Mouse (Mus musculus) kidney, postnatal 0 days (tissue): Measurements from ENCODE around the gene Rsph14. TPM values are rescaled to one million over a fixed set of nuclear protein-coding genes. Genes with fewer than 3 reads are reported as not detected.

ENCODE experiments used
- ATAC-seq: fragments of 200-750 bp; cut with Nextera tagmentation; replicated peaks from 2 replicates; pipeline ENCODE4 v1.8.0; 2017; ENCODE audit warnings: low read depth, moderate number of reproducible peaks, moderate TSS enrichment, moderate library complexity; ENCODE audit not compliant: low FRiP score
- DNase-seq: peaks from one replicate; pipeline ENCODE4 v3.0.0-alpha.2; 2016; ENCODE audit warnings: low spot score
- H3K27ac ChIP-seq: fragments of 300-500 bp; sonication (generic); 2 replicates; pipeline ENCODE4 v1.5.1; 2014; ENCODE audit warnings: mild to moderate bottlenecking
- H3K27me3 ChIP-seq: fragments of 300-500 bp; sonication (generic); 2 replicates; pipeline ENCODE4 v1.6.1; 2014; ENCODE audit warnings: low read length, mixed read lengths; ENCODE audit not compliant: insufficient read depth
- H3K36me3 ChIP-seq: fragments of 300-500 bp; sonication (generic); 2 replicates; pipeline ENCODE4 v1.6.1; 2014; ENCODE audit warnings: low read length, mixed read lengths; ENCODE audit not compliant: insufficient read depth
- H3K4me1 ChIP-seq: fragments of 300-500 bp; sonication (generic); replicated peaks from 2 replicates; pipeline ENCODE4 v1.6.1; 2014; ENCODE audit warnings: antibody characterized with exemption, low read length, mixed read lengths; ENCODE audit not compliant: insufficient read depth
- H3K4me2 ChIP-seq: fragments of 300-500 bp; sonication (generic); 2 replicates; pipeline ENCODE4 v1.6.1; 2014; ENCODE audit warnings: mild to moderate bottlenecking, low read length, moderate library complexity, mixed read lengths
- H3K4me3 ChIP-seq: fragments of 300-500 bp; sonication (generic); replicated peaks from 2 replicates; pipeline ENCODE4 v1.5.1; 2014; ENCODE audit warnings: low read depth, low read length
- H3K9ac ChIP-seq: fragments of 300-500 bp; sonication (generic); 2 replicates; pipeline ENCODE4 v1.6.1; 2014; ENCODE audit warnings: low read depth, low read length
- H3K9me3 ChIP-seq: fragments of 300-500 bp; sonication (generic); replicated peaks from 2 replicates; pipeline ENCODE4 v1.6.1; 2016; ENCODE audit warnings: low read length, inconsistent platforms, mixed read lengths
- CTCF ChIP-seq: IDR thresholded peaks from 2 replicates; pipeline ENCODE4 v1.5.1; 2016; ENCODE audit warnings: antibody characterized with exemption, low read depth, mild to moderate bottlenecking, moderate library complexity
- WGBS: fragments of 180-500 bp; shearing (Covaris S2); extraction: QIAGEN DNeasy Blood & Tissue Kit; methylation state at CpG from one replicate; pipeline ENCODE4 v1.1.7; 2014; 5-methylcytosine and 5-hydroxymethylcytosine counted together
- polyA plus RNA-seq: library from polyadenylated mRNA; unstranded; fragments of >200 nt; fragmentation: Nextera tagmentation; extraction: Ambion mirVana; gene quantifications from 2 replicates; pipeline ENCODE4 v1.2.1, GENCODE M21; 2015

Gene Rsph14
- polyA plus RNA-seq, 1 experiment from 2014 or later, result not detected

DNA sequence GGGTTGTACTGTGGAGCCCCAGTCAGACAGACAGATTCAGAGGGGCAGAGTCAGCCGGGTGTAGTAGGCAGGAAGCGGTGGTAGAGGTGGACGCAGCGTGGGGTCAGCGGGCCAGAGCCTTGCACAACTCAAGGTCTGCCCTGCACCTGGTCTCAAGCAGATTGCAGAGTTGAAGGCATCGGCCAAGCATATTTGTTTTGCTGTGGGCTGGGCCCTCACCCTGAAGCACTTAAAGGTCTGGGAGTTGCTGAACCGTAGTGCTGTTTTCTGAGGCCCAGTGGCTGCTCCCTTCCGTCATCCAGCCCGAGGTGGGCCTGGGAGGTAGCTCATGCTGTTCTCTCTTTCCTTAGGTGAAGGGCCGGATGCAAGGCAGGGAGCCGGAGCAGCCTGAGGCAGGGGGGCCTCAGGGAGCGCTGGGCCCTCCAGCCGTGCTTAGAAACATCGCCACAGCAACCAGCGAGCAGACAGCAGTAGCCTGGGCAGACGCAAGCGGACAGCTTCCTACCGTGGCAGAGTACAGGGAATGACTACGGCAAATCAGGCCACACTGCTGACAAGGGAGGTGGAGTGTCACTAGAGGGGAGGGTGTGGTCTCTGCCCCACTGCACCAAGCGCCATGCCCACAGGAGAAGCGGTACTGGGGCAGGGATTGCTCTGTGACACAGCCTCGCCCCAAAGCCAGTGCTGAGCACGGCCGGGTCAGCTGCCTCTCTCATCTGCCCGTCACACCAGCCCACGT, 41.6 kb downstream of the Rsph14 start:
- H3K27ac ChIP-seq, result peak overlapping the region; percentile 54; the same call in 1 of the 2 replicates
- WGBS, result 21% methylated on average over 26 of the region's 26 CpGs
- no peaks in the 10 kb centered on the region for H3K27me3 ChIP-seq
- peak; percentile 71 for ATAC-seq
- H3K4me3 ChIP-seq, result no peak overlapping the region
- H3K4me1 ChIP-seq, result peaks cover 4% of the 10 kb centered on the region; the same call in 1 of the 2 replicates
- H3K9me3 ChIP-seq, result no peaks in the 10 kb centered on the region
- no peaks in the 10 kb centered on the region for H3K36me3 ChIP-seq
- peak; percentile 56 for DNase-seq
- 0 out of 2 replicates have a peak overlapping the region, but pooled peaks have one; percentile 13 for H3K4me2 ChIP-seq
- no peak overlapping the region for H3K9ac ChIP-seq
- TF ChIP-seq CTCF, result no peak

DNA sequence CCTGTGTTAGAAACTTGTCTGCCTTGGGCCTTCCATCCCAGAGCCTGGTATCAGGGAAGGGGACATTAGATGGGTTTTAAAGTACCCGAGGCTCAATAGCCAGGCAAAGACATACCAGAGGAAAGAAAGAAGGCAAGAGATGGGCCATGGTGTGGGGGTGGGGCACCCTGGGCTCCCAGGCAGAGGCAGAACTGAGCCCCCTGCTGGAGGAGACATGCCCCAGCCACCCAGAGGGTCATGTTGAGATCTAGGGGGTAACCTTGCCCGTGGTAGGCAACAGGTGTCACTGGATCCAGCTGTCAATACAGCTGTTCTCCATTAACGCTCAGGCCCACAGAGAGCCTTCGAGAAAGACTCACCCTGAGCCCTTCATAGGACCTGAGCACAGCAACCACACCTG, 42.6 kb downstream of the Rsph14 start:
- DNase-seq (no peak), ATAC-seq (no peak)
- no peak overlapping the region for H3K4me2 ChIP-seq
- H3K4me3 ChIP-seq, result no peak overlapping the region
- 0 out of 2 replicates have a peak, but pooled peaks cover 4% of the 10 kb centered on the region for H3K4me1 ChIP-seq
- no peak overlapping the region for H3K9ac ChIP-seq
- 68% methylated on average over 4 of the region's 4 CpGs for whole genome bisulfite sequencing
- TF ChIP-seq CTCF, result peak; percentile 49
- no peaks in the 10 kb centered on the region for H3K36me3 ChIP-seq
- H3K27me3 ChIP-seq, result no peaks in the 10 kb centered on the region
- no peak overlapping the region for H3K27ac ChIP-seq
- H3K9me3 ChIP-seq, result no peaks in the 10 kb centered on the region

DNA sequence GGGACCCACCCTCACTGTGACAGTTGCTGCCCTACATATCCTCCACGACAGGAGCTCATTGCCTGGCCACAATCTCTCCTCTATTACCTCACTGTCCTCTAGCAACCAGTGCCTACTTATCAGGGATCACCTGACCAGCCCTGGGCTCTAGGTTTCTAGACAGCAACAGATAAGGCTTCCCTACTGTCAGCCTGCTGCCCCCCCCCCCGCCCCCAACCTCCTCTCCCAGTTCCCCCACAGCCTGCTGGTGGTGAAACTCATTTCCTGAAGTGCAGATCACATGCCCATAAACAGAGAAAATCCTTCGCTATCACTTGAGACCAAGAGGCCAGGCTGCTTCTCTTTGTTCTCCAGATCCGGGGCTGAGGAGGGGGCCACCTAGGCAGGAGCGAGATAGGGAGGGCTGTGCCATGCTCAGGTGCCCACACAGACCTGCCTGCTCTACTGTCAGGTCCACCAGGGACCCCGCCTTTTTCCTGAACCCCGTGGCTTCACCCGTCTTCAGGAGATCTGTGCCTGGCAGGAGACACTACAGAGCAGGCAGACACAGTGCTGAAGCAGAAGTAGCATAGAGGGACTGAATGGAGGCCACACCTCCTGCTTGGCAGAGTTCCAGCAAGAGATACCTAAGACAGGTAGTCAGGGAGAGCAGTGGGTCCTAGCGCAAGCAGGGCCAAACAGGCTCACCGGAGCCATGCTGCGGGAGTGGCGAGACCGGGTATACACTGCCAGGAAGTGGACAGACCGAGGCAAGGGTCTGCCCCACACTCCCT, 44.5 kb downstream of the Rsph14 start:
- Histone ChIP-seq H3K9ac (no peak overlapping the region), H3K4me2 (no peak overlapping the region), H3K27me3 (no peaks in the 10 kb centered on the region), H3K4me1 (0 out of 2 replicates have a peak, but pooled peaks cover 4% of the 10 kb centered on the region), H3K27ac (no peak overlapping the region), H3K9me3 (no peaks in the 10 kb centered on the region), H3K4me3 (no peak overlapping the region), H3K36me3 (no peaks in the 10 kb centered on the region)
- WGBS, result 67% methylated on average over 14 of the region's 14 CpGs
- no peak for TF ChIP-seq CTCF
- no peak; the same call in 1 of the 2 replicates for ATAC-seq
- DNase-seq, result no peak

DNA sequence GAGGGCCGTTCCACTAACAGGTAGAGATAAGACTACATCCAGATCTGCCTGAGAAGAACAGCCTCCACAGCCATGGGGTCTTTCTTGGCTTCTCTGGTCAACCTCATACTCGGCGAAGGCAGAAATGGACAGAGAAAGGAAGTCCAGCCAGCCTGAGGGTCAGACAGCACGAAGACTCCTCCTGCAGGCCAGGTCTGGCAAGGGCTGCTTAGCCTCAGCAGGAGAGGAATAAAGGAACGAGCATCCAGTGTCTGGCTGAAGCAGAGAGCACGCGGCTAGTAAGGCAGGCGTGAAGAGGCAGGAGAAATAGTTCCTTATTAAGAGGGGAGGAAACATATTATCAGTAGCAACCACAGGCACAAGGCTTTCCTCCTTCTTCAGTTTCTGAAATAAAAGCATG, 49.2 kb downstream of the Rsph14 start:
- no peak overlapping the region for H3K4me2 ChIP-seq
- no peaks in the 10 kb centered on the region for H3K36me3 ChIP-seq
- H3K4me3 ChIP-seq, result no peak overlapping the region
- no peaks in the 10 kb centered on the region for H3K9me3 ChIP-seq
- TF ChIP-seq CTCF, result peak; percentile 21; the same call in 1 of the 2 replicates
- no peaks in the 10 kb centered on the region for H3K4me1 ChIP-seq
- no peaks in the 10 kb centered on the region for H3K27me3 ChIP-seq
- WGBS, result 71% methylated on average over 8 of the region's 8 CpGs
- DNase-seq (no peak), ATAC-seq (no peak)
- H3K27ac ChIP-seq, result no peak overlapping the region
- no peak overlapping the region for H3K9ac ChIP-seq

DNA sequence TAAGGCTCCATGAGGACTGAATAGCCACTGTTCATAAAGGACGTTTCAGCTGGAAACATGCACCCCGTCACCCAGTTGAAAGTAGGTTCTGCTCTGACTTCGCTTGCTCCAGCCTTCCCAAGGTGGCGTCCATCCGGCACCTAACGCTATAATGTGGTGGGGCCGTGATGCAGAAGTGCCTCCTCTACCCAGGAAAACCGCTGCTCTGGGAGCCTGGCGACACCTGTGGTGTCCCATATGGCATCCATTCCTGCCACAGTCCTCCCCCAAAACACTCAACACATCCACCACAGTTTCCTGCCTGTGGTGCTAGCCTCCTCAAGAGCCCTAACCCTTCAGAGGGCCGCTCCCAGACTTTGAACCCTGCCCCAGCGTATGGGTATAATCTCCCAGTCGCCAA, 51.2 kb downstream of the Rsph14 start:
- no peaks in the 10 kb centered on the region for H3K36me3 ChIP-seq
- H3K4me2 ChIP-seq, result no peak overlapping the region
- WGBS, result 87% methylated on average over 12 of the region's 12 CpGs
- H3K9me3 ChIP-seq, result no peaks in the 10 kb centered on the region
- H3K27ac ChIP-seq, result no peak overlapping the region
- H3K4me1 ChIP-seq, result no peaks in the 10 kb centered on the region
- no peak for TF ChIP-seq CTCF
- H3K27me3 ChIP-seq, result no peaks in the 10 kb centered on the region
- H3K4me3 ChIP-seq, result no peak overlapping the region
- DNase-seq (no peak), ATAC-seq (no peak)
- H3K9ac ChIP-seq, result no peak overlapping the region

DNA sequence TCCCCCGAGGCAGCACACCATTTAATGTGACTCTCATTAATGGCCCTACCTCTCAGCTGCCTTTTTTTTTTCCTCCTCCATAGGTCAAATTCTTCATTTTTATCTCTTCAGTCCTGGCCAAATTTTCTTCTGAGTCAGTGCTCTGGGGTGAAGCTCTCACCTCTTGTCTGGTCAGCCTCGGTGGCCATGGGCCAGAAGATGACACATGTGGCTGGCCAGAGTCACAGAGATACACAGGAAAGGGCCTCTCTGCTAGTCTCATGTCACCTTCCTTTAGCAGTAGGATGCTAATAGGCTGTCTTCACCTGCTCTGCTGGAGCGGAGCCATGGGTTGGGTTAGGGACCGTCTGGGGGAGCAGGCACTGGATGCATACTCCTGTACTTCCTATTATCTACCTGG, 54.3 kb downstream of the Rsph14 start:
- DNase-seq (no peak), ATAC-seq (no peak)
- no peak overlapping the region for H3K27ac ChIP-seq
- H3K36me3 ChIP-seq, result no peaks in the 10 kb centered on the region
- no peak overlapping the region for H3K4me2 ChIP-seq
- TF ChIP-seq CTCF, result no peak
- no peak overlapping the region for H3K9ac ChIP-seq
- H3K9me3 ChIP-seq, result no peaks in the 10 kb centered on the region
- 59% methylated on average over 4 of the region's 4 CpGs for WGBS
- no peak overlapping the region for H3K4me3 ChIP-seq
- no peaks in the 10 kb centered on the region for H3K27me3 ChIP-seq
- no peaks in the 10 kb centered on the region for H3K4me1 ChIP-seq
